Mouse (Mus musculus) liver, embryonic 15.5 days (tissue): ENCODE results near the gene Man1b1. TPM values are rescaled to one million over a fixed set of nuclear protein-coding genes. Genes with fewer than 3 reads are reported as not detected.
A peak's percentile ranks its signal among the peaks of the same experiment; 100 is the strongest.

Experiments
- ATAC-seq: fragments of 200-750 bp; cut with Nextera tagmentation; 2 replicates; pipeline ENCODE4 v1.8.0; 2017; ENCODE audit warnings: moderate number of reproducible peaks, mild to moderate bottlenecking, moderate library complexity; ENCODE audit not compliant: insufficient read depth
- H3K27ac ChIP-seq: fragments of 300-500 bp; sonication (generic); replicated peaks from 2 replicates; pipeline ENCODE4 v1.5.1; 2015; ENCODE audit warnings: mild to moderate bottlenecking, inconsistent platforms
- H3K27me3 ChIP-seq: fragments of 300-500 bp; sonication (generic); 2 replicates; pipeline ENCODE4 v1.6.1; 2015; ENCODE audit warnings: mild to moderate bottlenecking, inconsistent platforms
- H3K36me3 ChIP-seq: fragments of 300-500 bp; sonication (generic); replicated peaks from 2 replicates; pipeline ENCODE4 v1.6.1; 2015; ENCODE audit warnings: moderate library complexity, mild to moderate bottlenecking, inconsistent platforms
- H3K4me1 ChIP-seq: fragments of 300-500 bp; sonication (generic); replicated peaks from 2 replicates; pipeline ENCODE4 v1.6.1; 2015; ENCODE audit warnings: inconsistent platforms
- H3K4me2 ChIP-seq: fragments of 300-500 bp; sonication (generic); 2 replicates; pipeline ENCODE4 v1.6.1; 2015; ENCODE audit warnings: moderate library complexity, mild to moderate bottlenecking, inconsistent platforms
- H3K4me3 ChIP-seq: fragments of 300-500 bp; sonication (generic); replicated peaks from 2 replicates; pipeline ENCODE4 v1.5.1; 2015; ENCODE audit warnings: mild to moderate bottlenecking, inconsistent platforms
- H3K9ac ChIP-seq: fragments of 300-500 bp; sonication (generic); 2 replicates; pipeline ENCODE4 v1.6.1; 2015; ENCODE audit warnings: moderate library complexity, mild to moderate bottlenecking, inconsistent platforms
- H3K9me3 ChIP-seq: fragments of 300-500 bp; sonication (generic); replicated peaks from 2 replicates; pipeline ENCODE4 v1.6.1; 2016; ENCODE audit warnings: inconsistent platforms
- WGBS: fragments of 180-500 bp; shearing (Covaris S2); methylation state at CpG from one replicate; pipeline ENCODE4 v1.1.7; 2015; ENCODE audit warnings: mixed read lengths; ENCODE audit not compliant: insufficient replicate concordance; 5-methylcytosine and 5-hydroxymethylcytosine counted together
- polyA plus RNA-seq: library from polyadenylated mRNA; unstranded; fragments of >200 nt; fragmentation: Nextera tagmentation; extraction: Ambion mirVana; gene quantifications from 2 replicates; pipeline ENCODE4 v1.2.1, GENCODE M21; 2015

Gene Man1b1
- polyA plus RNA-seq, 1 experiment from 2014 or later, result 15.9 TPM

GRCm38 (mm10) chr2:25291184-25292053, 40.7 kb upstream of the Man1b1 start:
- 11% methylated on average over 32 of the region's 32 CpGs for WGBS
- ATAC-seq, result no peak
- Histone ChIP-seq H3K27me3 (peaks cover 86% of the 10 kb centered on the region), H3K4me2 (peak overlapping the region; percentile 58; the same call in 1 of the 2 replicates), H3K9me3 (no peaks in the 10 kb centered on the region), H3K4me1 (peaks cover 21% of the 10 kb centered on the region), H3K36me3 (no peaks in the 10 kb centered on the region), H3K4me3 (0 out of 2 replicates have a peak overlapping the region, but pooled peaks have one; percentile 37), H3K9ac (no peak overlapping the region), H3K27ac (no peak overlapping the region)

GRCm38 (mm10) chr2:25292054-25292544, 40.0 kb upstream of the Man1b1 start:
- no peak for ATAC-seq
- Histone ChIP-seq H3K9me3 (no peaks in the 10 kb centered on the region), H3K27ac (no peak overlapping the region), H3K27me3 (peaks cover 93% of the 10 kb centered on the region), H3K36me3 (no peaks in the 10 kb centered on the region), H3K4me2 (peak overlapping the region; percentile 58), H3K4me1 (peaks cover 14% of the 10 kb centered on the region), H3K9ac (no peak overlapping the region), H3K4me3 (peak overlapping the region; percentile 37)
- 8% methylated on average over 38 of the region's 43 CpGs for WGBS

DNA sequence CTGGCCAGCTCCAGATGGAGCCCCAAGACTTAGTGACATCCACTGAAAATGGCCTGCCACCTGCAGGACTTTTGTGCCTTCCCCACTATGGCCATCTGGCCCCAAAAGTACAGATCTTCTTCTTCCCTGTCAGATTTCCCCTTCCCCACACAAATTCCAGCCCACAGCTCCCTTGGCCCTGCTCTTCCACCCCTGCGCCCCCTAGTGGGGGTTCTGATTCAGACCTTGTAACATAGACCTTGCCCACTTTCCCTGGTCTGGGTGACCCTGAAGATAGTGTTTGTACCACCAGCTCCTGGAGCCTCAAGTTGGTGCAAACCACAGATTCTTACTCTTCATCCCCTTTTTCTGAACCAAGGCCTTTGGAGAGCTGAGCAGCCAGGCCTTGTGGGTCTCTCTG, 39.3 kb upstream of the Man1b1 start:
- Histone ChIP-seq H3K4me2 (0 out of 2 replicates have a peak overlapping the region, but pooled peaks have one; percentile 58), H3K27me3 (peaks cover 99% of the 10 kb centered on the region), H3K4me1 (peaks cover 9% of the 10 kb centered on the region), H3K4me3 (0 out of 2 replicates have a peak overlapping the region, but pooled peaks have one; percentile 37), H3K36me3 (no peaks in the 10 kb centered on the region), H3K27ac (no peak overlapping the region), H3K9ac (no peak overlapping the region), H3K9me3 (no peaks in the 10 kb centered on the region)
- 0% methylated on average over 1 of the region's 1 CpGs for WGBS
- no peak for ATAC-seq

GRCm38 (mm10) chr2:25293706-25294105, 38.4 kb upstream of the Man1b1 start:
- WGBS, result 60% methylated on average over 9 of the region's 9 CpGs
- no peak for ATAC-seq
- Histone ChIP-seq H3K27me3 (peaks cover 98% of the 10 kb centered on the region), H3K9me3 (no peaks in the 10 kb centered on the region), H3K9ac (no peak overlapping the region), H3K4me1 (peaks cover 9% of the 10 kb centered on the region), H3K27ac (no peak overlapping the region), H3K4me3 (no peak overlapping the region), H3K36me3 (no peaks in the 10 kb centered on the region), H3K4me2 (no peak overlapping the region)

GRCm38 (mm10) chr2:25297093-25297492, 35.0 kb upstream of the Man1b1 start:
- H3K4me1 ChIP-seq, result peaks cover 7% of the 10 kb centered on the region
- WGBS, result 64% methylated on average over 8 of the region's 8 CpGs
- no peaks in the 10 kb centered on the region for H3K36me3 ChIP-seq
- H3K4me3 ChIP-seq, result no peak overlapping the region
- H3K27ac ChIP-seq, result no peak overlapping the region
- peaks cover 71% of the 10 kb centered on the region for H3K27me3 ChIP-seq
- H3K9me3 ChIP-seq, result no peaks in the 10 kb centered on the region
- no peak overlapping the region for H3K9ac ChIP-seq
- no peak overlapping the region for H3K4me2 ChIP-seq
- ATAC-seq, result no peak

- Histone ChIP-seq H3K9me3 (no peaks in the 10 kb centered on the region), H3K27me3 (peaks cover 67% of the 10 kb centered on the region), H3K4me3 (no peak overlapping the region), H3K36me3 (no peaks in the 10 kb centered on the region), H3K9ac (no peak overlapping the region), H3K27ac (no peak overlapping the region), H3K4me1 (no peaks in the 10 kb centered on the region), H3K4me2 (no peak overlapping the region)
- ATAC-seq, result no peak
- 60% methylated on average over 10 of the region's 10 CpGs for WGBS
Measured at GRCm38 (mm10) chr2:25298046-25298445, 34.1 kb upstream of the Man1b1 start.

DNA sequence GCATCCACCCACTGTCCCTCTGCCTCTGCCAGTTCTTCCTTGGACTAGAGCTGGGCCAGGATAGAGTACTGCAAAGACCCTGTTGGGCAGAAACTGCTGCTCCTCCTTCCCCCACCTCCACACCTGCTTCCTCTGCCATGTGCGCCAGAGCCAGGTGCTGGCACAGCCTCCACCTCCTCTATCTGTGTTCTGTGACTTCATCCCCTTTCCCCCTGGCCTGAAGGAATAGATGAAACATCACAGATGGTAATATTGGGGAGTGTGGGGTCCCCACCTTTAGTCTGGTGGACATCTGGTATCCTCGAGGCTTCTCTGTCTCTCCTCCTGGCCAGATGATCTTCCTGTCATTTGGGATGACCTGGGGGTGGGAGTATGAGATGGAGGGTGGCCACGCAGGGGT, 28.7 kb upstream of the Man1b1 start:
- H3K9me3 ChIP-seq, result no peaks in the 10 kb centered on the region
- ATAC-seq, result no peak
- 47% methylated on average over 3 of the region's 3 CpGs for WGBS
- no peak overlapping the region for H3K27ac ChIP-seq
- peaks cover 12% of the 10 kb centered on the region for H3K4me1 ChIP-seq
- H3K4me2 ChIP-seq, result no peak overlapping the region
- H3K9ac ChIP-seq, result no peak overlapping the region
- no peaks in the 10 kb centered on the region for H3K36me3 ChIP-seq
- H3K27me3 ChIP-seq, result peaks cover 68% of the 10 kb centered on the region
- H3K4me3 ChIP-seq, result no peak overlapping the region

- Histone ChIP-seq H3K27me3 (peaks cover 73% of the 10 kb centered on the region), H3K4me2 (peak overlapping the region; percentile 67; the same call in 1 of the 2 replicates), H3K4me3 (no peak overlapping the region), H3K9me3 (no peaks in the 10 kb centered on the region), H3K4me1 (peaks cover 12% of the 10 kb centered on the region), H3K9ac (no peak overlapping the region), H3K27ac (no peak overlapping the region), H3K36me3 (no peaks in the 10 kb centered on the region)
- no peak for ATAC-seq
- 56% methylated on average over 7 of the region's 7 CpGs for whole genome bisulfite sequencing
Measured at GRCm38 (mm10) chr2:25303931-25304656, 28.0 kb upstream of the Man1b1 start.

DNA sequence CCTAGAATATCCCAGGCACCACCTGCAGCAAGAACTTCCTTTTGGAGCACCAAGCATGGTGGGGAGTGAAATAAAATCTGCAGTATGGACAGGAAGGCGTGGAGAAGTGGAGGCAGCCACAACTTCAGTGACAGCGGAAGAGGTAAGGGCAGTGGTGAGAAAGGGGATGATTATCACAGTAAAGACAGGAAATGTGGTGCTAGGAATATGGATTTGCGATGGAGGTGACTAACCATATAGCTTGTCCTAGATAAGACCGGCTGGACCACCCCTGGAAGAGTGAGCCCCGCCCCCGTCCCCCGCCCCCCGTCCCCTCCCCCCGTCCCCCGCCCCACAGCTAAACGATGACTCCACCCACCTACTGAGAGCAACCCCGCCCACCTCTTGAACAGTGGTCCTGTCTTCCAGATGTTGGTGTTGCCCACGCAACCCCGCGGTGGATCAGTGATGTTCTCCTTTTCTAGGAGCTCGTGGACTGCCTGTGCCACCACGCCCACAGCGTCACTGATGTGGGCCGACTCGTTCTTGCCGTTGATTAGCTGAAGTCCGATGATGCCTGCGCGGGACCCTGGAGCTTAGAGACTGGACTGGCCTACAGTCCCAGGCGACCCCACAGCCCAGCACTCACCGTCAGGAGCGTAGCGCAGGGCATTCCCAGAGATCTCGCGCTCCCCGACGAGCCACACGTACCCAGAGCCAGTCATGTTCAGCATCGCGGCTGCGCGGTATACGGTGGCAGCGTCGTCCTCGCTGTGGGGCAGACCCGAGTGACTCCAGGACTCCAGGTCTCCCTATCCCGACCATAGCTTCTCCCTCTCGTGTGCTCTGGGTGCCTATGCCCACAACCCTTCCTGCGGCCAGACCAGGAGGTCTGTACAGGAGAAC, 27.2 kb upstream of the Man1b1 start:
- H3K36me3 ChIP-seq, result no peaks in the 10 kb centered on the region
- peak overlapping the region; percentile 37 for H3K4me3 ChIP-seq
- H3K9ac ChIP-seq, result no peak overlapping the region
- no peak for ATAC-seq
- H3K27ac ChIP-seq, result no peak overlapping the region
- H3K4me2 ChIP-seq, result peak overlapping the region; percentile 67
- H3K27me3 ChIP-seq, result peaks cover 79% of the 10 kb centered on the region
- WGBS, result 1% methylated on average over 42 of the region's 45 CpGs
- H3K4me1 ChIP-seq, result peaks cover 12% of the 10 kb centered on the region
- no peaks in the 10 kb centered on the region for H3K9me3 ChIP-seq

DNA sequence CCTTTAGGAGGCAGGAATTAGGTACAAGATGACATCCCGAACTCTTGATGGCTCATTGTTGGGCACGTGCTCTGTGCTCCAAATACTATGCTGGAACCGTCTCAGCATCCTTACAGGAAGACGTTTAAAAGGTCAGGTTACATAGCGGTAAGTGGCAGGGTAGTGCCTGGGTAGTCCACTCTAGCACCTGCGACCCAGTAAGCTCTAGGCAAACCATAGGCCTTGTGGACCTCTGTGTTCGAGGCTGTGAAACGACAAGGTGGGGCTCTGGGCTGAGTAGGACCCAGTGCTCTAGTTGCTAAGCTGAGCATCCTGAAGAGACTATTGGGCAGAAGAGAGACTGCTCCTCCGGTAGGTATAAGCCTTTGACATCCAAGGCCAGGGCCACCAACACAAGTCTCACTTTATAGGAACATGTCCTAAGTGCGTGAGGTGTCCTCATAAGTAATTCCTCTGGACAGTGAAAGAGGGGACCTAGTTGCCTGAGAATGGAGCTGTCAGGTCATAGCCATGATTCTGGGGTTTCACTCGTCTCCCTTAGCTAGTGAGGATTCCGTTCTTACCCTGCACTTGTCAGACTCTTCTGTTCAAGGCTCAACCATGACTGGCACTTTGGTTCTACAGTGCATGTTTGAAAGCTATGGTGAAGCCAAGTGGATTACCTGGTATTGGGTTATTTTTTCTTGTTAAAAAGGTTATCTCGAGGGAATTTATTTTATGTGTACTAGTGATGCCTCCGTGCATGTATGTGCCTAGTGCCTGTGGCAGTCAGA, 26.4 kb upstream of the Man1b1 start:
- Histone ChIP-seq H3K36me3 (no peaks in the 10 kb centered on the region), H3K4me2 (no peak overlapping the region), H3K4me1 (peaks cover 12% of the 10 kb centered on the region), H3K9ac (no peak overlapping the region), H3K27me3 (peaks cover 88% of the 10 kb centered on the region), H3K4me3 (no peak overlapping the region), H3K27ac (no peak overlapping the region), H3K9me3 (no peaks in the 10 kb centered on the region)
- no peak for ATAC-seq
- WGBS, result 38% methylated on average over 14 of the region's 14 CpGs
